Mouse (Mus musculus) embryo, embryonic 10.5 days (tissue): ENCODE data around the gene H1f0.

ENCODE experiments used
- DNase-seq: peaks from one replicate; pipeline ENCODE4 v3.0.0-alpha.2; 2015; ENCODE audit warnings: low spot score

The H1f0 gene

GRCm38 (mm10) chr15:79028237-79028738 is at the start of gene H1f0:
Gene H1f0 (plus strand): TSS chr15:79028450.
- DNase-seq = peak; percentile 92

GRCm38 (mm10) chr15:78978875-78979274 is 49.4 kb upstream of the H1f0 start:
- peak; percentile 69 for DNase-seq

GRCm38 (mm10) chr15:78980084-78980483 is 48.2 kb upstream of the H1f0 start:
- no peak for DNase-seq

- peak; percentile 95 for DNase-seq
These were observed 45.4 kb upstream of the H1f0 start for GRCm38 (mm10) chr15:78982658-78983435.

GRCm38 (mm10) chr15:78983436-78984285 is 44.6 kb upstream of the H1f0 start:
- peak; percentile 77 for DNase-seq

- DNase-seq = no peak
These were observed 43.9 kb upstream of the H1f0 start for GRCm38 (mm10) chr15:78984286-78984778.

GRCm38 (mm10) chr15:78986536-78987220 is 41.6 kb upstream of the H1f0 start:
- DNase-seq = no peak

GRCm38 (mm10) chr15:78988499-78988971 is 39.7 kb upstream of the H1f0 start:
- DNase-seq = no peak

- DNase-seq = no peak
These were observed 38.8 kb upstream of the H1f0 start for GRCm38 (mm10) chr15:78989152-78990092.

GRCm38 (mm10) chr15:78990093-78990463 is 38.2 kb upstream of the H1f0 start:
- no peak for DNase-seq

GRCm38 (mm10) chr15:78990970-78991525 is 37.2 kb upstream of the H1f0 start:
- DNase-seq = no peak

- no peak for DNase-seq
These were observed 36.0 kb upstream of the H1f0 start for GRCm38 (mm10) chr15:78992235-78992634.

- DNase-seq = no peak
These were observed 35.3 kb upstream of the H1f0 start for GRCm38 (mm10) chr15:78992925-78993324.

- DNase-seq = no peak
These were observed 32.3 kb upstream of the H1f0 start for GRCm38 (mm10) chr15:78995916-78996315.

- no peak for DNase-seq
These were observed 31.6 kb upstream of the H1f0 start for GRCm38 (mm10) chr15:78996663-78997062.

GRCm38 (mm10) chr15:78998348-78998747 is 29.9 kb upstream of the H1f0 start:
- DNase-seq = no peak

- DNase-seq = no peak
These were observed 28.7 kb upstream of the H1f0 start for GRCm38 (mm10) chr15:78999586-78999985.

GRCm38 (mm10) chr15:79000357-79000791 is 27.9 kb upstream of the H1f0 start:
- DNase-seq = no peak

GRCm38 (mm10) chr15:79001559-79001958 is 26.7 kb upstream of the H1f0 start:
- DNase-seq = no peak

- DNase-seq = no peak
These were observed 26.2 kb upstream of the H1f0 start for GRCm38 (mm10) chr15:79002036-79002435.
